In the genomic region with DNA sequence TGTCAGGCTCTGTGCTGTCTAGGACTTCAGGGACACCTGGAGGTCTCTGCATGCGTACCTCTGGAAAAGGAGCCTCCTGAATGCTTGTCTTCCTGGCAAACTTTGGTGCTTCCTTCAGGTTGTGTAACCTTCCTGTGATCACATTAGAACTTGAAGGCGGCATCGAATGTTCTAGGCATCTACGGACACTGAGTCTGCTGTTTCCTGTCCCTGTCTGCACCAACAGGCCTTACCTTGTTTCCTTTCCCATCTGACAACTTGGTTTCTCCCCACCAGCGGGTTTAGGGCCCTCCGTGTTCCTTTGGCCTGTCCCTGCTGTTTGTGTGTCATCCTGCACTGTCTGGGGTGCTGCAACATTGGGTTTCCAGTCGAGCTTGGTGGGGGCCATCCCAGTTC, we compare ENCODE assay signal across 10 mouse cellular contexts. TPM values are rescaled to one million over a fixed set of nuclear protein-coding genes. Genes with fewer than 3 reads are reported as not detected.
DNase-seq lines count a peak whose midpoint lies in the region; ATAC-seq and TF ChIP-seq lines count a peak whose summit lies in the region.
"Had no signal": no experiment of that assay in that cellular context is flagged by ENCODE, and none has a peak within 500 bp of the region (broad histone marks: within the 10 kb centered on the region; RNA-seq: fewer than 3 reads in every experiment).

No protein-coding gene starts in this region.

- H3K27ac ChIP-seq in kidney, embryonic 15.5 days = peak overlapping the region; percentile 99
- peak overlapping the region; percentile 18 for H3K27ac ChIP-seq in bone marrow macrophage, adult 2 months (ENCODE audit: insufficient read depth, low read depth, low read length)
- peak overlapping the region; percentile 93 for H3K27ac ChIP-seq in liver, embryonic 12.5 days

- no peak overlapping the region for H3K4me2 ChIP-seq in kidney, embryonic 15.5 days
- H3K4me2 ChIP-seq in liver, embryonic 12.5 days = peak overlapping the region; percentile 87

- H3K4me3 ChIP-seq in kidney, embryonic 15.5 days (replicated peaks) = no peak overlapping the region
- H3K4me3 ChIP-seq in bone marrow macrophage, adult 2 months (ENCODE audit: insufficient read depth, low read length) = peak overlapping the region; percentile 49
- 0 out of 2 replicates have a peak overlapping the region, but pooled peaks have one; percentile 60 for H3K4me3 ChIP-seq in liver, embryonic 12.5 days

- TF ChIP-seq POLR2A in bone marrow macrophage, adult 2 months (IDR thresholded peaks at IDR 0.05; ENCODE audit: borderline replicate concordance, low read depth, low read length) = no peak

- 81% methylated on average over 7 of the region's 7 CpGs for WGBS in kidney, embryonic 15.5 days
- WGBS in liver, embryonic 12.5 days (ENCODE audit: insufficient replicate concordance) = 81% methylated on average over 7 of the region's 7 CpGs

- DNase-seq in kidney, adult 8-10 months = no peak
- DNase-seq in CD4-positive, CD25-positive, alpha-beta regulatory T cell, adult 2 months (ENCODE audit: low read depth, low spot score) = peak; percentile 48
- DNase-seq in cerebellum, adult 11 months = no peak
- DNase-seq in urinary bladder, adult 18-20 months (ENCODE audit: low spot score in 2 of 2) = no peak
- DNase-seq: cerebellum, adult 11-12 months; lung, postnatal 10 days had no signal

- peaks cover 12% of the 10 kb centered on the region; the same call in 1 of the 2 replicates for H3K36me3 ChIP-seq in kidney, embryonic 15.5 days
- peaks cover 10% of the 10 kb centered on the region for H3K36me3 ChIP-seq in liver, embryonic 12.5 days

- no peaks in the 10 kb centered on the region for H3K27me3 ChIP-seq in kidney, embryonic 15.5 days
- H3K27me3 ChIP-seq in liver, embryonic 12.5 days (replicated peaks) = no peaks in the 10 kb centered on the region

- no peak overlapping the region for H3K9ac ChIP-seq in kidney, embryonic 15.5 days
- H3K9ac ChIP-seq in liver, embryonic 12.5 days = no peak overlapping the region

- peaks cover 78% of the 10 kb centered on the region for H3K4me1 ChIP-seq in kidney, embryonic 15.5 days
- peaks cover 48% of the 10 kb centered on the region for H3K4me1 ChIP-seq in bone marrow macrophage, adult 2 months (ENCODE audit: control insufficient read depth, insufficient read depth, low read length)
- peaks cover 77% of the 10 kb centered on the region for H3K4me1 ChIP-seq in liver, embryonic 12.5 days

- H3K9me3 ChIP-seq in kidney, embryonic 15.5 days (replicated peaks) = no peaks in the 10 kb centered on the region
- H3K9me3 ChIP-seq in liver, embryonic 12.5 days (replicated peaks) = no peaks in the 10 kb centered on the region

- no peak for TF ChIP-seq CTCF in bone marrow macrophage, adult 2 months (IDR thresholded peaks at IDR 0.05; ENCODE audit: low read depth, low read length)

- no peak for ATAC-seq in kidney, embryonic 15.5 days (replicated peaks; ENCODE audit: low FRiP score)
- ATAC-seq in liver, embryonic 12.5 days = no peak
- ATAC-seq in erythroblast, adult 5-6 weeks (replicated peaks; ENCODE audit: low FRiP score, poor library complexity, severe bottlenecking) = no peak

RNA-seq across cellular contexts. Expression of gene Ap5z1, which starts 21.7 kb away (rescaled TPM):
- 10.2 and 12.9 TPM in 2 replicates for polyA plus RNA-seq in kidney, embryonic 15.5 days (2015; fragmentation: Nextera tagmentation; extraction: Ambion mirVana)
- 28.9 and 29.1 TPM in 2 replicates for polyA plus RNA-seq in bone marrow macrophage, adult 2 months (2012; ENCODE audit: insufficient read depth, insufficient read length, missing spikeins)
- polyA plus RNA-seq in liver, embryonic 12.5 days (2016; fragmentation: Nextera tagmentation; extraction: Ambion mirVana) = 6.8 and 7.4 TPM in 2 replicates
- 4.2 and 4.8 TPM in 2 replicates for total RNA-seq in erythroblast, adult 5-6 weeks (2015; ENCODE audit: low replicate concordance)
- 3.3 and 3.7 TPM in 2 replicates for total RNA-seq in erythroblast, adult 5-6 weeks (2017; ENCODE audit: low replicate concordance)

RNA-seq across cellular contexts. Expression of gene Foxk1, which starts 40.7 kb away (rescaled TPM):
- 6.4 and 7.7 TPM in 2 replicates for polyA plus RNA-seq in kidney, embryonic 15.5 days (2015; fragmentation: Nextera tagmentation; extraction: Ambion mirVana)
- 16.2 and 18.2 TPM in 2 replicates for polyA plus RNA-seq in bone marrow macrophage, adult 2 months (2012; ENCODE audit: insufficient read depth, insufficient read length, missing spikeins)
- 3.1 and 4.1 TPM in 2 replicates for polyA plus RNA-seq in liver, embryonic 12.5 days (2016; fragmentation: Nextera tagmentation; extraction: Ambion mirVana)
- total RNA-seq in erythroblast, adult 5-6 weeks (2015; ENCODE audit: low replicate concordance) = 3.7 and 5.0 TPM in 2 replicates
- 2.0 and 2.8 TPM in 2 replicates for total RNA-seq in erythroblast, adult 5-6 weeks (2017; ENCODE audit: low replicate concordance)

Comparison
In these comparisons a context has a peak if more than half of its experiments do, and no peak if none do; other contexts are left out.
1. H3K27ac ChIP-seq: peak in every context shown above with its lines; median percentile 99 in kidney, embryonic 15.5 days; 93 in liver, embryonic 12.5 days; 18 in bone marrow macrophage, adult 2 months.